ENCODE assay signal across 17 mouse cellular contexts in genomic region chr19:45422276-45422675, GRCm38 (mm10). TPM values are rescaled to one million over a fixed set of nuclear protein-coding genes. Genes with fewer than 3 reads are reported as not detected.
DNase-seq lines count a peak whose midpoint lies in the region; ATAC-seq lines count a peak whose summit lies in the region.
"Had no signal": no experiment of that assay in that cellular context is flagged by ENCODE, and none has a peak within 500 bp of the region (broad histone marks: within the 10 kb centered on the region; RNA-seq: fewer than 3 reads in every experiment).

No protein-coding gene starts in this region.

- no peak for ATAC-seq in embryonic facial prominence, embryonic 14.5 days (ENCODE audit: low read depth)
- peak; percentile 54; the same call in 1 of the 2 replicates for ATAC-seq in liver, embryonic 16.5 days (ENCODE audit: low read depth)
- ATAC-seq: intestine, embryonic 15.5 days; midbrain, embryonic 16.5 days had no signal

- peaks cover 13% of the 10 kb centered on the region; the same call in 1 of the 2 replicates for H3K36me3 ChIP-seq in embryonic facial prominence, embryonic 14.5 days (ENCODE audit: control insufficient read depth, insufficient read depth, low read length)
- peaks cover 4% of the 10 kb centered on the region for H3K36me3 ChIP-seq in liver, embryonic 16.5 days (ENCODE audit: control insufficient read depth, insufficient read depth)

- H3K4me2 ChIP-seq in embryonic facial prominence, embryonic 14.5 days (ENCODE audit: low read depth, low read length) = no peak overlapping the region
- peak overlapping the region; percentile 14; the same call in 1 of the 2 replicates for H3K4me2 ChIP-seq in liver, embryonic 16.5 days (ENCODE audit: low read depth, low read length)
- H3K4me2 ChIP-seq: heart, embryonic 11.5 days; intestine, embryonic 15.5 days had no signal

- no peak overlapping the region for H3K27ac ChIP-seq in embryonic facial prominence, embryonic 14.5 days (replicated peaks; ENCODE audit: low read depth, low read length)
- H3K27ac ChIP-seq in liver, embryonic 16.5 days (ENCODE audit: low read length) = no peak overlapping the region
- H3K27ac ChIP-seq: gastrocnemius, adult 2 months; intestine, embryonic 15.5 days had no signal

- H3K9me3 ChIP-seq in embryonic facial prominence, embryonic 14.5 days (ENCODE audit: control insufficient read depth, low read length) = no peaks in the 10 kb centered on the region
- no peaks in the 10 kb centered on the region for H3K9me3 ChIP-seq in liver, embryonic 16.5 days (replicated peaks; ENCODE audit: control insufficient read depth, low read length)
- H3K9me3 ChIP-seq: intestine, embryonic 15.5 days had no signal

- H3K4me3 ChIP-seq in embryonic facial prominence, embryonic 14.5 days (ENCODE audit: low read depth, low read length) = no peak overlapping the region
- H3K4me3 ChIP-seq in liver, embryonic 16.5 days (ENCODE audit: low read depth, low read length) = 0 out of 2 replicates have a peak overlapping the region, but pooled peaks have one; percentile 1
- H3K4me3 ChIP-seq: erythroblast, embryonic 14.5 days; gastrocnemius, adult 2 months; intestine, embryonic 15.5 days had no signal

- peaks cover 5% of the 10 kb centered on the region; the same call in 1 of the 2 replicates for H3K4me1 ChIP-seq in embryonic facial prominence, embryonic 14.5 days (ENCODE audit: control insufficient read depth, insufficient read depth, low read length)
- H3K4me1 ChIP-seq in liver, embryonic 16.5 days (ENCODE audit: control insufficient read depth, low read depth, low read length) = peaks cover 3% of the 10 kb centered on the region; the same call in 1 of the 2 replicates
- H3K4me1 ChIP-seq: intestine, embryonic 15.5 days had no signal

- WGBS in embryonic facial prominence, embryonic 14.5 days = 32% methylated on average over 7 of the region's 7 CpGs
- WGBS in liver, embryonic 16.5 days (ENCODE audit: insufficient replicate concordance) = 74% methylated on average over 7 of the region's 7 CpGs

- DNase-seq in embryo, embryonic 10 days (ENCODE audit: low spot score) = peak; percentile 48
- DNase-seq in embryo, embryonic 9.5 days (ENCODE audit: extremely low spot score) = no peak
- peak; percentile 60 for DNase-seq in embryonic facial prominence, embryonic 14.5 days (ENCODE audit: low spot score)
- DNase-seq in kidney, postnatal 10 days = peak; percentile 31
- DNase-seq in cerebellum, adult 18-20 months = no peak
- DNase-seq in lung, postnatal 10 days = no peak
- no peak for DNase-seq in cerebellum, adult 11 months
- DNase-seq: adrenal gland, postnatal 14 days; cerebellum, adult 2 months; gastrocnemius, adult 2 months; lung, postnatal 14 days; right cerebral cortex, postnatal 14 days had no signal

- no peaks in the 10 kb centered on the region for H3K27me3 ChIP-seq in embryonic facial prominence, embryonic 14.5 days (replicated peaks; ENCODE audit: control insufficient read depth, insufficient read depth, low read length)
- no peaks in the 10 kb centered on the region for H3K27me3 ChIP-seq in liver, embryonic 16.5 days (ENCODE audit: control insufficient read depth, insufficient read depth, low read depth, low read length)
- H3K27me3 ChIP-seq: intestine, embryonic 15.5 days had no signal

- H3K9ac ChIP-seq in embryonic facial prominence, embryonic 14.5 days (ENCODE audit: low read depth, low read length) = no peak overlapping the region
- no peak overlapping the region for H3K9ac ChIP-seq in liver, embryonic 16.5 days (ENCODE audit: low read depth, low read length)
- H3K9ac ChIP-seq: intestine, embryonic 15.5 days had no signal

RNA-seq across cellular contexts. Expression of gene Btrc, which starts 58.7 kb away (rescaled TPM):
- polyA plus RNA-seq in embryonic facial prominence, embryonic 14.5 days (2014; fragmentation: Nextera tagmentation; extraction: Ambion mirVana) = 44.6 and 45.0 TPM in 2 replicates
- polyA plus RNA-seq in liver, embryonic 16.5 days (2015; fragmentation: Nextera tagmentation; extraction: Ambion mirVana) = 50.3 and 51.9 TPM in 2 replicates

Comparison
In these comparisons a context has a peak if more than half of its experiments do, and no peak if none do; other contexts are left out.
1. DNase-seq: peak in embryo, embryonic 10 days (single experiment), embryonic facial prominence, embryonic 14.5 days (single experiment) and kidney, postnatal 10 days (single experiment); none in embryo, embryonic 9.5 days (single experiment), cerebellum, adult 18-20 months (0 of 2), lung, postnatal 10 days (single experiment) and cerebellum, adult 11 months (single experiment).